Mouse (Mus musculus) forebrain, embryonic 14.5 days (tissue): ENCODE measurements at regions not wholly inside any gene's neighbourhood (a gene's known extent, or its start where the extent isn't known, plus 50 kb on each side); places are given as distances from the start of the nearest gene placed in this dataset.

Source experiments
- ATAC-seq: fragments of 200-750 bp; cut with Nextera tagmentation; 2 replicates; pipeline ENCODE4 v1.8.0; 2017; ENCODE audit warnings: mild to moderate bottlenecking, moderate library complexity
- DNase-seq: peaks from one replicate; pipeline ENCODE4 v3.0.0-alpha.2; 2015; ENCODE audit warnings: low spot score
- H3K27ac ChIP-seq: fragments of 300-500 bp; sonication (generic); 2 replicates; pipeline ENCODE4 v1.5.1; 2014; ENCODE audit warnings: low read depth, mild to moderate bottlenecking, control low read depth, low read length, moderate library complexity
- H3K27me3 ChIP-seq: fragments of 300-500 bp; sonication (generic); replicated peaks from 2 replicates; pipeline ENCODE4 v1.6.1; 2014; ENCODE audit warnings: low read length, control low read depth, mixed read lengths; ENCODE audit not compliant: control insufficient read depth, insufficient read depth
- H3K36me3 ChIP-seq: fragments of 300-500 bp; sonication (generic); 2 replicates; pipeline ENCODE4 v1.6.1; 2014; ENCODE audit warnings: low read length, control low read depth; ENCODE audit not compliant: control insufficient read depth, insufficient read depth
- H3K4me1 ChIP-seq: fragments of 300-500 bp; sonication (generic); 2 replicates; pipeline ENCODE4 v1.6.1; 2014; ENCODE audit warnings: antibody characterized with exemption, low read length, control low read depth; ENCODE audit not compliant: control insufficient read depth, insufficient read depth
- H3K4me2 ChIP-seq: fragments of 300-500 bp; sonication (generic); 2 replicates; pipeline ENCODE4 v1.6.1; 2014; ENCODE audit warnings: mild to moderate bottlenecking, control low read depth, low read length
- H3K4me3 ChIP-seq: fragments of 300-500 bp; sonication (generic); 2 replicates; pipeline ENCODE4 v1.5.1; 2014; ENCODE audit warnings: low read depth, low read length, control low read depth
- H3K9ac ChIP-seq: fragments of 300-500 bp; sonication (generic); 2 replicates; pipeline ENCODE4 v1.6.1; 2014; ENCODE audit warnings: mild to moderate bottlenecking, low read length, control low read depth, moderate library complexity
- H3K9me3 ChIP-seq: fragments of 300-500 bp; sonication (generic); replicated peaks from 2 replicates; pipeline ENCODE4 v1.6.1; 2016; ENCODE audit warnings: low read length, control low read depth, mixed read lengths; ENCODE audit not compliant: control insufficient read depth
- WGBS: fragments of 180-500 bp; shearing (Covaris S2); extraction: QIAGEN DNeasy Blood & Tissue Kit; methylation state at CpG from one replicate; pipeline ENCODE4 v1.1.7; 2014; 5-methylcytosine and 5-hydroxymethylcytosine counted together

GRCm38 (mm10) chr10:70372411-70373136 lies 67.7 kb upstream of the Fam13c start:
- Histone ChIP-seq H3K4me1 (no peaks in the 10 kb centered on the region), H3K9ac (no peak overlapping the region), H3K36me3 (no peaks in the 10 kb centered on the region), H3K27ac (no peak overlapping the region), H3K27me3 (no peaks in the 10 kb centered on the region), H3K4me3 (no peak overlapping the region), H3K9me3 (no peaks in the 10 kb centered on the region), H3K4me2 (no peak overlapping the region)
- DNase-seq (no peak), ATAC-seq (no peak)
- 78% methylated on average over 6 of the region's 6 CpGs for WGBS

DNA sequence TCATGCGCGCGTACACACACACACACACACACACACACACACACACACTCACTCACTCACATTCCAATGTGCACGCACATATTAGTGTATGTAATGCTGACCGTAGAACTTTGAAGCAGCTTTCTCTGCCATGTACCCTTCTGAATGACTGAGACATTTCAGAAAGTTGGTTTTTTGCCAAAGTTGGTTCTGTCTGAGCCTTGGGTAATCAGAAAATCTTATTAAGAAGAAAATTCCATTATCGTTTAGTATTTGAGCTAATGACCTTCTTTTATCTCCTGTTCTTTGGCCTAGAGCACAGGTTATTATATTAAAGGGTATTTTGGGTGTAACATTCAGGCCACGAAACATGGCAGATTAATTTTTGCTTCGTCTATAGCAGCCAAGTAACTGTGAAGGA lies 67.1 kb upstream of the Fam13c start:
- no peak overlapping the region for H3K9ac ChIP-seq
- no peaks in the 10 kb centered on the region for H3K27me3 ChIP-seq
- no peak overlapping the region for H3K27ac ChIP-seq
- DNase-seq: peak; percentile 19
- no peak overlapping the region for H3K4me2 ChIP-seq
- H3K36me3 ChIP-seq: no peaks in the 10 kb centered on the region
- 77% methylated on average over 8 of the region's 8 CpGs for WGBS
- H3K4me3 ChIP-seq: no peak overlapping the region
- H3K4me1 ChIP-seq: no peaks in the 10 kb centered on the region
- H3K9me3 ChIP-seq: no peaks in the 10 kb centered on the region
- no peak for ATAC-seq

DNA sequence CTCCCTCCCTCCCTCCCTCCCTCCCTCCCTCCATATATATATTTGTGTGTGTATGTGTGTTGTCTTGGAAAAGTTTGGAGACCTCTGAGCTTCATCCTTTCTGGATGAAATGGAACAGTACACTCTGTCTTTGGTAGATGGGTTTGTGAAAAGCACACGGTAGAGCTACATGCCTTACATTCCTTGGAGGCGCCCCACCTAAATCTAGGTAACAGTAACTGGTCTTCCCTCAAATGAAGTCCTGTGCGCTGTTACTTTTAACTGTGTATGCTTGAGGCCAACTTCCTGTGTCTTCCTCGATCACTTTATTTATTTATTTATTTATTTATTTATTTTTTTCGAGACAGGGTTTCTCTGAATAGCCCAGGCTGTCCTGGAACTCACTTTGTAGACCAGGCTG lies 66.4 kb upstream of the Fam13c start:
- DNase-seq (no peak), ATAC-seq (no peak)
- H3K4me1 ChIP-seq: no peaks in the 10 kb centered on the region
- H3K36me3 ChIP-seq: no peaks in the 10 kb centered on the region
- no peaks in the 10 kb centered on the region for H3K27me3 ChIP-seq
- H3K9me3 ChIP-seq: no peaks in the 10 kb centered on the region
- H3K4me2 ChIP-seq: no peak overlapping the region
- no peak overlapping the region for H3K27ac ChIP-seq
- no peak overlapping the region for H3K9ac ChIP-seq
- 83% methylated on average over 5 of the region's 5 CpGs for WGBS
- no peak overlapping the region for H3K4me3 ChIP-seq

DNA sequence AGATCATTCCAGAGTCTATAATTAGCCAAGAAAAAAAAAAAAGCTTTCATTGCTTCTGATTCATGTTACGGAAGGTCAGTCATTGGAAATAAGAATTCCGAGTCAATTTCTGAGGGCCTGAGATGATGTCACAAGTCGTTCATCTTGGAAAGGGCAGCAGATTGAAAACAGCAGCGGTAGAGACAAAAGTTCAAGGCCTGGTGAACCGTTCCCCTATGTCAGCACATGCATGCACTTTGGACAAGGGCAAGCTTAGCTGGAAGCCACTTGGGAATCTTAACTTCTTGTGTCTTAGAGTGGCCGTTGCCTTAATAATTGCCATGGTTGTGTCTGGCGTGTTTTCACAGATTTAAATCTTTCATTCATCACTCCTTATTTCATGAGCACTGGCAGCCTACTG lies 65.6 kb upstream of the Fam13c start:
- Histone ChIP-seq H3K9me3 (no peaks in the 10 kb centered on the region), H3K9ac (no peak overlapping the region), H3K4me3 (no peak overlapping the region), H3K4me2 (no peak overlapping the region), H3K36me3 (no peaks in the 10 kb centered on the region), H3K27me3 (no peaks in the 10 kb centered on the region), H3K4me1 (no peaks in the 10 kb centered on the region), H3K27ac (no peak overlapping the region)
- DNase-seq: no peak
- ATAC-seq: no peak
- 86% methylated on average over 7 of the region's 7 CpGs for WGBS

DNA sequence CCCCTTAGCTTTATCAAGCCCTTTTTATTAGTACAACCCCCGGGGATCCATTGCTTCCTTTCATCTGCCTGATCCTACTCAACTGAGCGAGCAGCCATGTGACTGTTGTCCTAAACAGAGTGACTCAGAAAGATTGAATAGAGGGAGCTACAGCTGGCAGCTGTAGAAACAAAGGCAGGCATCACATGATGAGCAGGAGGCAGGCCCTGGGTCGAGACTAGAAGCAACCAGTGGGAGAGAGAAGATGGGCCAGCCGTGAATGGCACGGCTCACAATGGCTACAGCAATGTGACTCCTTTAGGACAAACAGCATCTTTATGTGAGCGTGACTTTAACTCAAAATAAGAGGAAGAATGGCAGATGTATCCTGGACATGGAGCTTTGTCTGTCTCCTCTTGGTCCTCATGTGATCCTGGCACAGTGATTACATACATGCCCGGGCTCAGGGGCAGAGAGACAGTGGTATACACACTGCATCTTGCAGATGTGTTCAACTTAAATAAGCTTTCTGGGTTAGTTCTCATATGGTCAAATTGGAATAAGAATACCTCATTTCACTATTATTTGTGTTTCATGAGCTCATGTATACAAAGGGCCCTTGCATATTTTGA lies 60.1 kb upstream of the Fam13c start:
- Histone ChIP-seq H3K4me3 (no peak overlapping the region), H3K27me3 (no peaks in the 10 kb centered on the region), H3K4me2 (no peak overlapping the region), H3K9ac (no peak overlapping the region), H3K27ac (no peak overlapping the region), H3K4me1 (no peaks in the 10 kb centered on the region), H3K9me3 (no peaks in the 10 kb centered on the region), H3K36me3 (no peaks in the 10 kb centered on the region)
- ATAC-seq (peak; percentile 66), DNase-seq (peak; percentile 50)
- WGBS: 25% methylated on average over 7 of the region's 7 CpGs

- H3K27ac ChIP-seq: no peak overlapping the region
- no peaks in the 10 kb centered on the region for H3K27me3 ChIP-seq
- H3K36me3 ChIP-seq: no peaks in the 10 kb centered on the region
- no peaks in the 10 kb centered on the region for H3K4me1 ChIP-seq
- no peak overlapping the region for H3K9ac ChIP-seq
- no peak for DNase-seq
- no peak overlapping the region for H3K4me2 ChIP-seq
- WGBS: 95% methylated on average over 4 of the region's 4 CpGs
- 0 out of 2 replicates have a peak, but pooled peaks cover 3% of the 10 kb centered on the region for H3K9me3 ChIP-seq
- no peak overlapping the region for H3K4me3 ChIP-seq
- no peak for ATAC-seq
These were observed 55.6 kb upstream of the Fam13c start for GRCm38 (mm10) chr10:70384689-70385088.

- WGBS: 88% methylated on average over 5 of the region's 5 CpGs
- Histone ChIP-seq H3K27ac (no peak overlapping the region), H3K9me3 (0 out of 2 replicates have a peak, but pooled peaks cover 3% of the 10 kb centered on the region), H3K4me2 (no peak overlapping the region), H3K4me3 (no peak overlapping the region), H3K9ac (no peak overlapping the region), H3K36me3 (no peaks in the 10 kb centered on the region), H3K4me1 (no peaks in the 10 kb centered on the region), H3K27me3 (no peaks in the 10 kb centered on the region)
- DNase-seq (no peak), ATAC-seq (no peak)
These were observed 52.6 kb upstream of the Fam13c start for GRCm38 (mm10) chr10:70387729-70388128.
